In the genomic region with DNA sequence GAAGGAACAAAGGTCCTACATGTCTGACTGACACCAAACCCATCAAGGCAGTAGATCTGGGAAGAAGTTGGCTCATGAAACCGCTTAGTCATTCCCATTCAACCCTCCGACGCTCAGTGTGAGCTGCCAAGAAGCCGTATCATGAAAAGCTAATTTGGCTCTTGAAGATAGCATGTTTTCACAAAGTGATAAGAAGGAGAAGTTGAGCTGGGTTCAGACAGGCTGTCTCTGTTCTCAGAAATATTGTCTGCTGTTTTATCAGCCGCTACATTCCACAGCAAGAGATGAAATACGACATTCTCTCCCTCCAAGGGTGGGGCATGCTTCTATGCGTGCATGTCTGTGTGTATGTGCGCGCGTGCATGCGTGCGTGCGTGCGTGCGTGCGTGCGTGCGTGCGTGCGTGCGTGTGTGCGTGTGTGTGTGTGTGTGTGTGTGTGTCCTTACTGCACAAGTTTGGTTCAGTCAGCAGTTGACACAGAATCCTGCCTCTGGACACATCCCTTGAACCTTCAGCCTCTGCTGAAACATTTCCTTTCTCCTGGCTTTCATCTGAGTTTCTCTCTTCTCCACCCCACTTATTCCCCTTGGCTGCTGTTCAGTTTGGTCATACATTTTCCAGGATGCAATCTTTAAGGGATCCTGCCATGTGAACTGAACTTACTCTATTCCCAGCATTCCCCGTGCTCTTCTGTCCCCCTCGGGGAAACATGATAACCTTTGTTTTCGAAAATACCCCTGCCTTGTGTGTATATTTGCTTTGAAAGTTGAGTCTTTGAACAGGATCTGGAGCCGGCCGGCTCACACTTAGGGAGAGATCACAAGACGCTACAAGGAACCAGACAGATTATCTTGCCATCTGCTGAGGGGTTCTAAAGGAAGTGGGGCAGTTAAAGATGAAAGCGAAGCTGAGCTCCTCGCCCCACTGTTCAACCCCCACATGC, we compare ENCODE assay signal across 8 mouse cellular contexts.
DNase-seq lines count a peak whose midpoint lies in the region; ATAC-seq and TF ChIP-seq lines count a peak whose summit lies in the region.

No protein-coding gene starts in this region.

- ATAC-seq in kidney, postnatal 0 days (replicated peaks; ENCODE audit: low FRiP score, low read depth): peak; percentile 57; the same call in 1 of the 2 replicates
- peak; percentile 71; the same call in 1 of the 2 replicates for ATAC-seq in stomach, embryonic 14.5 days (ENCODE audit: insufficient number of reproducible peaks, insufficient read depth, low FRiP score, low read depth)
- no peak for ATAC-seq in activated CD4-positive, CD25-positive, alpha-beta regulatory T cell, adult 4 months

- TF ChIP-seq CTCF in bone marrow, adult 2 months (IDR thresholded peaks at IDR 0.05; ENCODE audit: control insufficient read depth, insufficient read depth, low read length): no peak
- TF ChIP-seq CTCF in kidney, postnatal 0 days (IDR thresholded peaks at IDR 0.05; ENCODE audit: low read depth): no peak
- TF ChIP-seq CTCF in lung, adult 2 months (IDR thresholded peaks at IDR 0.05; ENCODE audit: insufficient read depth, low read length): no peak

- H3K27me3 ChIP-seq in kidney, postnatal 0 days (ENCODE audit: insufficient read depth, low read length): no peaks in the 10 kb centered on the region
- no peaks in the 10 kb centered on the region for H3K27me3 ChIP-seq in stomach, embryonic 14.5 days (ENCODE audit: control insufficient read depth, insufficient read depth, low read length)

- peak; percentile 11 to 63 for DNase-seq in frontal cortex, adult 2 months (ENCODE audit: extremely low spot score in 1 of 2, low spot score in 1 of 2)
- no peak for DNase-seq in frontal cortex, postnatal 10 days (ENCODE audit: low spot score in 2 of 2)
- peak; percentile 74 to 83 for DNase-seq in heart, adult 18-20 months
- peak; percentile 83 for DNase-seq in kidney, postnatal 0 days (ENCODE audit: low spot score)
- peak; percentile 23 for DNase-seq in lung, adult 2 months

- no peaks in the 10 kb centered on the region for H3K9me3 ChIP-seq in kidney, postnatal 0 days (replicated peaks; ENCODE audit: low read length)
- H3K9me3 ChIP-seq in stomach, embryonic 14.5 days (ENCODE audit: control insufficient read depth, low read depth, low read length): no peaks in the 10 kb centered on the region

- H3K4me3 ChIP-seq in bone marrow, adult 2 months (replicated peaks; ENCODE audit: control insufficient read depth, low read depth, low read length): peak overlapping the region; percentile 28
- H3K4me3 ChIP-seq in kidney, postnatal 0 days (replicated peaks; ENCODE audit: low read depth, low read length): no peak overlapping the region
- H3K4me3 ChIP-seq in lung, adult 2 months (replicated peaks; ENCODE audit: extremely low read depth, low read depth, low read length): peak overlapping the region; percentile 46
- no peak overlapping the region for H3K4me3 ChIP-seq in stomach, embryonic 14.5 days (ENCODE audit: low read depth, low read length)

- H3K36me3 ChIP-seq in kidney, postnatal 0 days (ENCODE audit: insufficient read depth, low read length): no peaks in the 10 kb centered on the region
- no peaks in the 10 kb centered on the region for H3K36me3 ChIP-seq in stomach, embryonic 14.5 days (ENCODE audit: control insufficient read depth, insufficient read depth, low read length)

- no peak overlapping the region for H3K9ac ChIP-seq in kidney, postnatal 0 days (ENCODE audit: low read depth, low read length)
- H3K9ac ChIP-seq in stomach, embryonic 14.5 days (replicated peaks; ENCODE audit: low read depth, low read length): no peak overlapping the region

- H3K27ac ChIP-seq in bone marrow, adult 2 months (ENCODE audit: control insufficient read depth, insufficient read depth, low read depth, low read length, poor library complexity): peak overlapping the region; percentile 71
- H3K27ac ChIP-seq in kidney, postnatal 0 days: peak overlapping the region; percentile 79
- H3K27ac ChIP-seq in stomach, embryonic 14.5 days (ENCODE audit: low read length): peak overlapping the region; percentile 63; the same call in 1 of the 2 replicates

- WGBS in bone marrow, adult 2 months: 43% methylated on average over 30 of the region's 30 CpGs
- WGBS in kidney, postnatal 0 days: 29% methylated on average over 30 of the region's 30 CpGs
- 37% methylated on average over 30 of the region's 30 CpGs for WGBS in lung, adult 2 months
- 49% methylated on average over 30 of the region's 30 CpGs for WGBS in stomach, embryonic 14.5 days

- peak overlapping the region; percentile 35 for H3K4me2 ChIP-seq in kidney, postnatal 0 days (ENCODE audit: low read length)
- no peak overlapping the region for H3K4me2 ChIP-seq in stomach, embryonic 14.5 days (replicated peaks; ENCODE audit: low read depth, low read length)

- no peaks in the 10 kb centered on the region for H3K4me1 ChIP-seq in bone marrow, adult 2 months (ENCODE audit: control insufficient read depth, insufficient read depth, low read length)
- peaks cover 10% of the 10 kb centered on the region; the same call in 1 of the 2 replicates for H3K4me1 ChIP-seq in kidney, postnatal 0 days (replicated peaks; ENCODE audit: insufficient read depth, low read length)
- H3K4me1 ChIP-seq in lung, adult 2 months (ENCODE audit: control insufficient read depth, insufficient read depth, low read length): peaks cover 13% of the 10 kb centered on the region
- H3K4me1 ChIP-seq in stomach, embryonic 14.5 days (ENCODE audit: control insufficient read depth, insufficient read depth, low read length): peaks cover 14% of the 10 kb centered on the region; the same call in 1 of the 2 replicates

- TF ChIP-seq POLR2A in bone marrow, adult 2 months (IDR thresholded peaks at IDR 0.05; ENCODE audit: borderline replicate concordance, control insufficient read depth, low read depth, low read length): no peak
- no peak for TF ChIP-seq POLR2A in lung, adult 2 months (IDR thresholded peaks at IDR 0.05; ENCODE audit: borderline replicate concordance, extremely low read depth, low read depth, low read length)

Comparison
In these comparisons a context has a peak if more than half of its experiments do, and no peak if none do; other contexts are left out.
1. DNase-seq: peak in frontal cortex, adult 2 months (2 of 2), heart, adult 18-20 months (2 of 2), kidney, postnatal 0 days (single experiment) and lung, adult 2 months (single experiment); none in frontal cortex, postnatal 10 days (0 of 2).
2. H3K4me3 ChIP-seq: peak in bone marrow, adult 2 months (single experiment) and lung, adult 2 months (single experiment); none in kidney, postnatal 0 days (single experiment) and stomach, embryonic 14.5 days (single experiment).
3. Peak in every context shown above with its lines, with median percentiles within 50 percentile points of each other: H3K27ac ChIP-seq.